Mouse (Mus musculus): ENCODE results near the gene Coq10a.
"Not testable (repeated sequence)": the region's sequence is repeated elsewhere in the genome, so short reads cannot be mapped to it uniquely, and the experiment has no call there.

Coq10a gene

DNA sequence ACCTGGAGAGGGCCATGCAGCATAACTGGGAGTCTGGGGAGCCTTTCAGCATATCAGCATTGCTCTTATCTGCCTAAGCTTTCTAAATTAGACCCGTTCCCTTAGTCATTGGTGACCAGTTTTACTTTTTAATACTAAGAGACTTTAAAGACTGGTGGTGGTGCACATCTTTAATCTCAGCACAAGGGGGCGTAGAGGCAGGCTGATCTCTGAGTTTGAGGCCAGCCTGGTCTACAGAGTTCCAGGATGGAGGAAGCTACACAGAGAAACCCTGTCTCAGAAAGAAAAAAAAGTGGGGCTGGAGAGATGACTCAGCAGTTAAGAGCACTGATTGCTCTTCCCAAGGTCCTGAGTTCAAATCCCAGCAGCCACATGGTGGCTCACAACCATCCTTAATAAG is 28.5 kb downstream of the Coq10a start:
- no peak for DNase-seq

DNA sequence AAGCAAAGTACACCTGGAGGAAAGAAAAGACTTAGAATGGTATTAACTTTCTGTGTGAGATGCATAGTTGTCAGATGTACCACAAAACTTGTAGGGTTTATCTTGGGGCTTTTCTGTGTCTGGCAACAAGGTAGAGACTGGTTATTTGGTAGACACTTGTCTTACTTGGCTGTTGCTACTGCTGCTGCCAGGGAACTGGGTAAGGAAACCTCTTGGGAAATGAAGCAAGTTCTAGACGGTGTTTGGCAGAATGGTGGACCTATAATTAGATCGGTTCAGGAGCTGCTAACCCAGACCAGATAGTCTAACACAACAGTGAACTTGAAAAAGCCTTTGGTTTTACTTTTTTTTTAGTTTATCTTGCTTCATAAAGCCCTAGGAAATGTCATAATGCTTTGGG is 29.8 kb downstream of the Coq10a start:
- DNase-seq = no peak

GRCm38 (mm10) chr10:128338415-128338814 is 30.4 kb downstream of the Coq10a start:
- DNase-seq = peak; percentile 35

DNA sequence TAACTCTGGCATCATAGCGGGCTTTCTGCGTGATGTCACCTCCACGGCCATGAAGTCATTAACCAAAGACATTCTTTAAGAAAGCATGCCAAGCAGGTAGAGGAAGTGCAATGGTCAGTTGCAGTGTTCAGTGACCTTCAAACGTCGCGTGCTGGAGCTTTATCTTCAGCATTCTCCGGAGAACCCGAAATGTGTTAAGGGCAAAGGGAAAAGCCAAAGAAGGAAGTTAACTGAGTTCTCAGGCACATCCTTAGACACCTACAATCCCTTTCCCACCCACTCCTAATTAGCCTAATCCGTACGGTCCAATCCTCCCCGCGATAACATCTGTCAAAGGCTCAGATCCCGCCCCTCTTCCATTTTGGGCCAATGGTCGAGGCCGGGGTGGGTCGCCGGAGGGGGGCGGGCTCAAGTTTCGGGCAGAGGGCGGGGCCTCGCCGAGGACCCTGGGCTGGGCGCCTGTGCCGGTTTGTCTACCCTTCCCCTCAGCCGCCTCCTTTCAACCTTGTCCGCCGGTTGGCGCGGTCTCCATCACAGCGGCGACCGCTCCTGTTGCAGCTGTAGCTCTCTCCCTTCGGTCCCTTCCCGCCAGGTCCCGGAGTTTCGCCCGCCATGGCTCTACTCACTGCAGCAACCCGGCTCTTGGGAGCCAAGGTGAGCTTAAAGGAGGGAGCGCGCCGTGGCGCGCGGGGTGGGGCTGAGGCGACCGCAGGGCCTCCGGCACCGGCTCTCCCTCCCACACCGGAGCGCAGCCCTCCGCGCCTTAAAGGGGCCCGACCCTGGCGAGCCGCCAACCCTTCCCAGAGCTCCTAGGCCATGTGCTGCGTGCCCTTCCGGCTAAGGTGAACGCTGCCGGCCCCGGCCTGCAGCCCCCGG is 31.3 kb downstream of the Coq10a start, which contains the start of gene Cs:
Gene Cs (plus strand): TSS at position 429 of the 876 bp plus-strand sequence.
- DNase-seq = peak; percentile 98

DNA sequence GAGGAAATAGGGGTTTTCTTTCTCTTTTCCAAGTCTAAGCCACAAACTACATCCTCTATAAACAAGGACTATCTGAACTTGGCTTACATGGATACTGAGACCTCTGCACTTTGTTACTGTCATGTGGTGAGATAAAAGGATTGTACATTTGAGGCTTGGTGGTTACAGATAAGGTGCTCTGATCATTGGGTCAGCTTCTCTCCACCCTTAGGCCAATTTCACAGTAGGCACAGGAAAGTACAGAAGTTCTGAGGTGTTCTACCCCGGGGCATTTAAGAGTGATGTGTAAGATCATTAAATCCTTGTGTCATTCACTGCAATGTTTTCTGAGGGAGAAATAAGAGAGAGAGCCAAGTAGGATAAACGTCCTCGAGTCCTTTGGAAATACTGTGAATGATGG is 32.2 kb downstream of the Coq10a start:
- DNase-seq = no peak

- peak; percentile 54 for DNase-seq
Measured at GRCm38 (mm10) chr10:128336195-128336594, 32.6 kb downstream of the Coq10a start.

- peak; percentile 86 for DNase-seq
Measured at GRCm38 (mm10) chr10:128335582-128335981, 33.2 kb downstream of the Coq10a start.

GRCm38 (mm10) chr10:128332358-128333249 is 36.2 kb downstream of the Coq10a start:
- DNase-seq = not testable (repeated sequence)

GRCm38 (mm10) chr10:128327610-128328009 is 41.2 kb downstream of the Coq10a start:
- DNase-seq = no peak

GRCm38 (mm10) chr10:128326825-128327224 is 42.0 kb downstream of the Coq10a start:
- DNase-seq = no peak

DNA sequence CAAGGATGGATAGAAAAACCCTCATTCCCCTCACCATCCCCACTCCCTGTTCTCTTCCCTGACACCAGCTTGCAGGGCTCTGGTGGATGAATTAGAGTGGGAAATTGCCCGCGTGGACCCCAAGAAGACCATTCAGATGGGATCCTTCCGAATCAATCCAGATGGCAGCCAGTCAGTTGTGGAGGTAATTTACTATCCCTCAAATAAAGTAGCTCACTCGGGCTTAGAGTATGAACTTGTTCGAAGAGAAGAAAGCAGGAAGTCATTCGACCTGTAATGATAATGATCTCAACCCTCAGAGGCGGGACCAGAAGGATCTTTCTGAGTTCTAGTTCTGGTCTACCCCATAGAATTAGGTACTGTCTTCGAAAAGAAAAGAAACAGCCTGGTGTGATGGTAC is 45.3 kb downstream of the Coq10a start:
- DNase-seq = no peak

- DNase-seq = peak; percentile 90
Measured at GRCm38 (mm10) chr10:128322141-128323108, 46.4 kb downstream of the Coq10a start, which contains the start of gene Cnpy2. Gene Cnpy2 (plus strand): TSS chr10:128322459.

DNA sequence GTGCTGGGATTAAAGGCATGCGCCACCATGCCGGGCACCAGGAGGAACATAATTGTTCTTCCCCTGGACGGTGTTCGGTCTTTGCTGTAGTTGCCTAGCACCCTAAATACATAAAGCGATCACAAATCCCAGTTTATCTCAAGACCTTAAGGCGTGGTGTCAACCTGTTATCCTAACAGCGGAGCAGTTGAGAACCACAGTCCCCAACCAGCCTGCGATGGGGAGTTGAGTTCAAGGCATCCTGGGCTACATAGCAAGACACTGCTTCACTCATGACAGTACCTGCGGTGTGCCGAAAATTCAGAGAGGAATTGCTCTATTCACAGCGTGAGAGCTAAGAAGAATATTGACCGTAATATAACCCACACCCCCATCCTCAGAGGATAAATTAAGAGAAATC is 47.2 kb downstream of the Coq10a start:
- DNase-seq = no peak

GRCm38 (mm10) chr10:128315578-128315977 is 53.2 kb downstream of the Coq10a start:
- no peak for DNase-seq
